Mouse (Mus musculus) lung, postnatal 0 days (tissue): Measurements from ENCODE around the gene Tmem87b. TPM values are rescaled to one million over a fixed set of nuclear protein-coding genes. Genes with fewer than 3 reads are reported as not detected.

Experiments
- ATAC-seq: fragments of 200-750 bp; cut with Nextera tagmentation; 2 replicates; pipeline ENCODE4 v1.8.0; 2017; ENCODE audit warnings: moderate library complexity
- DNase-seq: peaks from one replicate; pipeline ENCODE4 v3.0.0-alpha.2; 2016; ENCODE audit warnings: low spot score
- H3K27ac ChIP-seq: fragments of 300-500 bp; sonication (generic); 2 replicates; pipeline ENCODE4 v1.5.1; 2014; ENCODE audit warnings: antibody characterized with exemption, mild to moderate bottlenecking, low read length, mixed read lengths
- H3K27me3 ChIP-seq: fragments of 300-500 bp; sonication (generic); replicated peaks from 2 replicates; pipeline ENCODE4 v1.6.1; 2014; ENCODE audit warnings: low read length, mixed read lengths; ENCODE audit not compliant: insufficient read depth
- H3K36me3 ChIP-seq: fragments of 300-500 bp; sonication (generic); 2 replicates; pipeline ENCODE4 v1.6.1; 2014; ENCODE audit warnings: low read length, mixed read lengths; ENCODE audit not compliant: insufficient read depth
- H3K4me1 ChIP-seq: fragments of 300-500 bp; sonication (generic); 2 replicates; pipeline ENCODE4 v1.6.1; 2014; ENCODE audit warnings: antibody characterized with exemption, low read depth, low read length, mixed read lengths; ENCODE audit not compliant: insufficient read depth
- H3K4me2 ChIP-seq: fragments of 300-500 bp; sonication (generic); replicated peaks from 2 replicates; pipeline ENCODE4 v1.6.1; 2014; ENCODE audit warnings: low read depth, mild to moderate bottlenecking, low read length, moderate library complexity, mixed read lengths
- H3K4me3 ChIP-seq: fragments of 300-500 bp; sonication (generic); 2 replicates; pipeline ENCODE4 v1.5.1; 2014; ENCODE audit warnings: low read depth, low read length
- H3K9ac ChIP-seq: fragments of 300-500 bp; sonication (generic); replicated peaks from 2 replicates; pipeline ENCODE4 v1.6.1; 2014; ENCODE audit warnings: low read depth, mild to moderate bottlenecking
- H3K9me3 ChIP-seq: fragments of 300-500 bp; sonication (generic); 2 replicates; pipeline ENCODE4 v1.6.1; 2016; ENCODE audit warnings: low read length, mixed read lengths
- CTCF ChIP-seq: IDR thresholded peaks from 2 replicates; pipeline ENCODE4 v1.5.1; 2016; ENCODE audit warnings: antibody characterized with exemption, mild to moderate bottlenecking
- EP300 ChIP-seq: IDR thresholded peaks from 2 replicates; pipeline ENCODE4 v1.6.1; 2016; ENCODE audit warnings: antibody characterized with exemption, mild to moderate bottlenecking, control low read depth
- WGBS: fragments of 180-500 bp; shearing (Covaris S2); extraction: QIAGEN DNeasy Blood & Tissue Kit; methylation state at CpG from one replicate; pipeline ENCODE4 v1.1.7; 2014; 5-methylcytosine and 5-hydroxymethylcytosine counted together
- polyA plus RNA-seq: library from polyadenylated mRNA; unstranded; fragments of >200 nt; fragmentation: Nextera tagmentation; extraction: Ambion mirVana; gene quantifications from 2 replicates; pipeline ENCODE4 v1.2.1, GENCODE M21; 2015

The Tmem87b gene
- polyA plus RNA-seq, 1 experiment from 2014 or later, result 40.0 TPM

DNA sequence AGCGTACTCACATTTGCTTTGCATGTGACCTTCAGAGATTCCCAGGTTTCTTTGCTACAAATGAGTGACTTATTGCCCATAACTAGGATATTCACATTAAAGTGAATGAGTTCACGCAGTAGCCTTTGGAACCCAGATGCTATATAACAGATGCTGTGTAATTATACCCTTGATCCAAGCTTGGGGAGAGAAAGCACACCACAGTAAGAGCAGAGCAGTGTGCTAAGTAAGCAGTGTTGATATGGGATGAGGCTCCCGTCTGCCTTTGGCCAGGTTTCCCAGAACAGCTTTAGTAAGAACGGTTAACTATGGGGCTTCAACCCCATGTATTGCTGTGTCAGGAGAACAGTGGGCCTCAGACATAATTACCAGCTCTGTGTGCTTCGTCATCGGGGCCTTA is 24.0 kb upstream of the Tmem87b start:
- H3K4me3 ChIP-seq, result no peak overlapping the region
- H3K27me3 ChIP-seq, result no peaks in the 10 kb centered on the region
- no peak for ATAC-seq
- 87% methylated on average over 6 of the region's 6 CpGs for WGBS
- H3K9ac ChIP-seq, result no peak overlapping the region
- TF ChIP-seq CTCF (no peak), EP300 (no peak)
- H3K27ac ChIP-seq, result no peak overlapping the region
- peaks cover 31% of the 10 kb centered on the region; the same call in 1 of the 2 replicates for H3K36me3 ChIP-seq
- no peak overlapping the region for H3K4me2 ChIP-seq
- H3K9me3 ChIP-seq, result no peaks in the 10 kb centered on the region
- no peaks in the 10 kb centered on the region for H3K4me1 ChIP-seq
- no peak for DNase-seq

DNA sequence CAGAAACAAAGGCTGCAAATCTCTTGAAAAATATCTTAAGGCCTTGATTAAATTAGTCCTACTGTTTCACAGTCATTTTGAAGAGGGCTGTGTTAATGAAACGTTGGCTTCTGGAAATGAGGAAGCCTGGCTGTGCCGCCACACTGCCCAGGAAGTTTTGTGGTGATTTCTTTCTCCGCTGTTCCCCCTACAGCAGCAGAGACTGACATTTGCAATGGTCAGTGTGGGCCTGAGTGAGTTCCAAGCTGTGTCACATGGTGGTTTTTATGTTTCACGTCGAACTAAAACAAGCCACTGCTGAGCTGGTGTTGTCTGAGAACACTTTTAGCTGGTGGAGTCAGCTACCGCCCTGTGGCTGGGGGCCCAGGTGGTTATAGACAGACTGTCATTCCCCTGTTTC is 21.5 kb upstream of the Tmem87b start:
- no peaks in the 10 kb centered on the region for H3K27me3 ChIP-seq
- WGBS, result 69% methylated on average over 6 of the region's 6 CpGs
- TF ChIP-seq CTCF (no peak), EP300 (no peak)
- H3K9me3 ChIP-seq, result no peaks in the 10 kb centered on the region
- peaks cover 41% of the 10 kb centered on the region; the same call in 1 of the 2 replicates for H3K36me3 ChIP-seq
- no peak overlapping the region for H3K4me2 ChIP-seq
- no peak overlapping the region for H3K9ac ChIP-seq
- DNase-seq (no peak), ATAC-seq (no peak)
- no peak overlapping the region for H3K27ac ChIP-seq
- H3K4me3 ChIP-seq, result no peak overlapping the region
- H3K4me1 ChIP-seq, result no peaks in the 10 kb centered on the region

DNA sequence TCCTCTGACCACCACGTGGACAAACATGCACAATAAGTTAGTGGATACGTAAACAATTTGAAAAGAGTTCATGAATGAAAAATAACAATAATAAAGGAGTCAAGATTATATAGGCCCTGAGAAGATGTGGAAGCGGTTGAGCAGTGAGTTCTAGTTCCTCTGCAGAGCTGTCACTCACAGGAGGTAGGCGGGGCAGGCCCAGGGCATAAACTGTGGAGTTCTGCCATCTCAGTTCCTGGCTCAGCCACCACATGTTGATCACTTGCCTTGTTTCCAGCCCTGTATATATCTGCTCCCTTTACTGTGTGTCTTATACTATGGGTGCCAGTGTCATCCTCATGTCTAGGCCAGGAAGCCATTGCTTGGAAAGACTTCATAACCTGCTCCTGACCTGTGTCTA is 14.5 kb upstream of the Tmem87b start:
- Histone ChIP-seq H3K4me1 (no peaks in the 10 kb centered on the region), H3K4me3 (no peak overlapping the region), H3K27me3 (no peaks in the 10 kb centered on the region), H3K9ac (no peak overlapping the region), H3K9me3 (no peaks in the 10 kb centered on the region), H3K27ac (no peak overlapping the region), H3K4me2 (no peak overlapping the region), H3K36me3 (peaks cover 15% of the 10 kb centered on the region; the same call in 1 of the 2 replicates)
- no peak for DNase-seq
- no peak for ATAC-seq
- WGBS, result 91% methylated on average over 4 of the region's 4 CpGs
- no peak for TF ChIP-seq CTCF
- TF ChIP-seq EP300, result no peak

DNA sequence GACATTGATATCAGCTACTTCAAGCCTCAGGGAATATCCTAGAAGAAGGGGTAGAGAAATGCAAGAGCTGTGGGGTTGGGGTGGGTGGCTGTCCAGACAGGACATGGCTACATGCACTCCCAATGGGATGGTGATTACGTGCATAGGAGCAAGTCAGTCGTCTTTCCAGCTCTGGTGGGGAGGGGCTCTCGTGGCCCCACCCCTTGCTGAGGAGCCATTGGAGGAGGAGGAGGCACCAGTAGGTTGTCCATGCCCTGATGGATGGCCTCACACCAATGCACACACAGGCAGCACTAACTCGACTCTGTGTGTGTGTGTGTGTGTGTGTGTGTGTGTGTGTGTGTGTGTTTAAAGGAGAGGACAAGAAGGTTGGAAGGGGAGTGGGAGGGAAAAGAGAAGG is 12.6 kb upstream of the Tmem87b start:
- no peak for ATAC-seq

DNA sequence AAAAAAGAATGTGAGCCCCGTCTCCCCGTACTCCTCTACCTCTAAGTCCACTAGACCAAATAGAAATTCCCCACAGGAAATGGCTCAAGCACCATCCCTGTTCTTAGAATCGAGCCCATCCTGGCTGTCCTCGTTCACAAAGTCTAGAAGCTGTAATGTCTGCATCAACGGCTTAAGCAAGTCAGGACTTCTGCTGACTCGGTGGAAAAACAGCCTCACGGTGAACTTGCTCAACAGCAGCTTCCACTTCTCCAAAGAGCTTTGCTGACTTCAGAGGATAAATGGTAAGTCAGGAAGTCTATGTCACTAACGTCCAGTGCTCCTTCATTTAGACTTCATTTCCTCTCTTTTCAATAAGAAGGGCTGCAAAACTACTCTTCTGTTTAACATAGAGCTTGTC is 11.4 kb upstream of the Tmem87b start:
- Histone ChIP-seq H3K27ac (no peak overlapping the region), H3K4me3 (no peak overlapping the region), H3K4me1 (no peaks in the 10 kb centered on the region), H3K9me3 (no peaks in the 10 kb centered on the region), H3K4me2 (no peak overlapping the region), H3K36me3 (peaks cover 3% of the 10 kb centered on the region; the same call in 1 of the 2 replicates), H3K9ac (no peak overlapping the region), H3K27me3 (no peaks in the 10 kb centered on the region)
- ATAC-seq (peak; percentile 57), DNase-seq (peak; percentile 78)
- TF ChIP-seq EP300 (no peak), CTCF (no peak)
- WGBS, result 27% methylated on average over 8 of the region's 8 CpGs

More for the DNA sequence above, 12.6 kb upstream of the Tmem87b start:
- Histone ChIP-seq H3K27me3 (no peaks in the 10 kb centered on the region), H3K4me2 (no peak overlapping the region), H3K4me3 (no peak overlapping the region), H3K4me1 (no peaks in the 10 kb centered on the region), H3K27ac (no peak overlapping the region), H3K9ac (no peak overlapping the region), H3K9me3 (no peaks in the 10 kb centered on the region), H3K36me3 (peaks cover 15% of the 10 kb centered on the region; the same call in 1 of the 2 replicates)
- 55% methylated on average over 3 of the region's 4 CpGs for WGBS
- TF ChIP-seq EP300 (no peak), CTCF (no peak)
- DNase-seq, result no peak

DNA sequence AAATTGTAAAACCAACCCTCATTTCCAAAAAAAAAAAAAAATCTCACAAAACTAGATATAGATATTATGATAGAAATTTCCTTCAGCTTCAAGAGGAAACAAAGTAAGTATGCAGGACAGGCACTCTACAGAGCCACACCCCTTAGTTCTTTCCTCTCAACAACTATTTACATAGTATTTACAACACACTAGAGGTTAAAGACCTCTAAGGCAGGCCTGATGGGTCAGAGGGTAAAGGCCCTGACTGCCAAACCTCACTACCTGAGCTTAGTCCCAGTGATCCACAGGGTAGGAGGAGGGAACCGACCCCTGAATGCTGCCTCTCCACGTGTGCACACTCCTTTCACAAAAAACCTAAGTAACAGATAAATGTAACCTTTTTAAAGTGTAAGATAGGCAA is 5.2 kb upstream of the Tmem87b start:
- Histone ChIP-seq H3K4me1 (no peaks in the 10 kb centered on the region), H3K4me3 (no peak overlapping the region), H3K9me3 (no peaks in the 10 kb centered on the region), H3K27ac (no peak overlapping the region), H3K9ac (no peak overlapping the region), H3K36me3 (no peaks in the 10 kb centered on the region), H3K4me2 (no peak overlapping the region), H3K27me3 (no peaks in the 10 kb centered on the region)
- no peak for DNase-seq
- TF ChIP-seq CTCF (no peak), EP300 (no peak)
- 32% methylated on average over 2 of the region's 2 CpGs for WGBS
- ATAC-seq, result no peak

DNA sequence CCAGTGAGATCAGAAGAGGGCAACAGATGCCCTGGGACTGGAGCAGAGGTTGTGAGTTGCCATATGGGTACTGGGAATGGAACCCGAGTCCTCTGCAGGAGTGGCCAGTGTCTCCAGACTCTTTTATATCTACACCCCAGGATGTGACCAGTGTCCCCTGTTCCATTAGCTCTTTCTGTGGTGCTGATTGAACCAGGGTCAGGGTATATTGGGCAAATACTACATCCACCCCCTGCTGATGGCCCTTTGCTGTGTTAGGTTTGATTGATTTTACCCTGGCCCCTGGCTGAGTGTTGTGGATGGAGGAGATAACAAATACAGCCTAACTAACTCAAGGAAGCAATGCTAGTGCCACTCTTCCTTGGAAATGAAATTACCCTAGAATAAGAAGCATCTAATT is 1.6 kb upstream of the Tmem87b start:
- Histone ChIP-seq H3K4me1 (no peaks in the 10 kb centered on the region; the same call in 1 of the 2 replicates), H3K4me2 (no peak overlapping the region), H3K9ac (no peak overlapping the region), H3K36me3 (no peaks in the 10 kb centered on the region), H3K27me3 (no peaks in the 10 kb centered on the region), H3K4me3 (no peak overlapping the region), H3K27ac (no peak overlapping the region), H3K9me3 (no peaks in the 10 kb centered on the region)
- 89% methylated on average over 1 of the region's 1 CpGs for WGBS
- no peak for DNase-seq
- ATAC-seq, result no peak
- TF ChIP-seq CTCF, result no peak
- no peak for TF ChIP-seq EP300
